Mouse (Mus musculus): ENCODE results near the gene Map4k2.

- TF ChIP-seq CTCF (IDR thresholded peaks at IDR 0.05; ENCODE audit: borderline replicate concordance, extremely low read depth, insufficient read depth, insufficient read length) (no peak), POLR2A (IDR thresholded peaks at IDR 0.05; ENCODE audit: borderline replicate concordance, extremely low read depth, insufficient read depth, insufficient read length, poor library complexity, severe bottlenecking) (no peak)
These were observed 30.8 kb upstream of the Map4k2 start for GRCm38 (mm10) chr19:6310181-6310580.
